Mouse (Mus musculus) E14TG2a.4 (cell line): Measurements from ENCODE around the gene Wdr43.
A peak's percentile ranks its signal among the peaks of the same experiment; 100 is the strongest.

ENCODE experiments used
- H3K27me3 ChIP-seq: 2 replicates; pipeline ENCODE4 v1.6.1; 2014; ENCODE audit warnings: low read length, control low read depth; ENCODE audit not compliant: insufficient read depth
- H3K36me3 ChIP-seq: 2 replicates; pipeline ENCODE4 v1.6.1; 2014; ENCODE audit warnings: low read length, control low read depth; ENCODE audit not compliant: insufficient read depth
- H3K4me1 ChIP-seq: replicated peaks from 2 replicates; pipeline ENCODE4 v1.6.1; 2014; ENCODE audit warnings: low read depth, low read length, control low read depth
- H3K4me3 ChIP-seq: replicated peaks from 2 replicates; pipeline ENCODE4 v1.5.1; 2014; ENCODE audit warnings: mild to moderate bottlenecking, low read length
- H3K9me3 ChIP-seq: 2 replicates; pipeline ENCODE4 v1.6.1; 2014; ENCODE audit warnings: low read length, control low read depth
- CTCF ChIP-seq: conservative IDR thresholded peaks from 2 replicates; pipeline ENCODE4 v1.5.1; 2014; ENCODE audit warnings: low read length
- NANOG ChIP-seq: IDR thresholded peaks from 2 replicates; pipeline ENCODE4 v1.6.1; 2014; ENCODE audit warnings: borderline replicate concordance, low read length, mixed read lengths
- POU5F1 ChIP-seq: IDR thresholded peaks from 2 replicates; pipeline ENCODE4 v1.6.1; 2014; ENCODE audit warnings: low read length, borderline replicate concordance

Gene Wdr43

GRCm38 (mm10) chr17:71687436-71687835 is 71.7 kb downstream of the Wdr43 start:
- Histone ChIP-seq H3K27me3 (peaks cover 25% of the 10 kb centered on the region), H3K9me3 (peaks cover 7% of the 10 kb centered on the region), H3K36me3 (no peaks in the 10 kb centered on the region), H3K4me3 (no peak overlapping the region), H3K4me1 (no peaks in the 10 kb centered on the region)
- TF ChIP-seq CTCF: peak; percentile 13; the same call in 1 of the 2 replicates
- TF ChIP-seq NANOG: no peak

GRCm38 (mm10) chr17:71689903-71690302 is 74.2 kb downstream of the Wdr43 start:
- Histone ChIP-seq H3K36me3 (no peaks in the 10 kb centered on the region), H3K9me3 (no peaks in the 10 kb centered on the region), H3K4me3 (no peak overlapping the region), H3K4me1 (peaks cover 7% of the 10 kb centered on the region; the same call in 1 of the 2 replicates), H3K27me3 (peaks cover 31% of the 10 kb centered on the region)
- TF ChIP-seq POU5F1 (no peak), CTCF (no peak), NANOG (no peak)

GRCm38 (mm10) chr17:71691361-71691875 is 75.7 kb downstream of the Wdr43 start:
- TF ChIP-seq NANOG (no peak), POU5F1 (no peak), CTCF (no peak)
- Histone ChIP-seq H3K4me1 (peaks cover 7% of the 10 kb centered on the region; the same call in 1 of the 2 replicates), H3K9me3 (no peaks in the 10 kb centered on the region)

GRCm38 (mm10) chr17:71693313-71693712 is 77.6 kb downstream of the Wdr43 start:
- Histone ChIP-seq H3K9me3 (no peaks in the 10 kb centered on the region), H3K4me3 (no peak overlapping the region), H3K36me3 (no peaks in the 10 kb centered on the region), H3K4me1 (peaks cover 7% of the 10 kb centered on the region; the same call in 1 of the 2 replicates), H3K27me3 (peaks cover 54% of the 10 kb centered on the region)
- TF ChIP-seq POU5F1 (no peak), CTCF (no peak), NANOG (no peak)

More at GRCm38 (mm10) chr17:71691361-71691875, 75.7 kb downstream of the Wdr43 start:
- H3K27me3 ChIP-seq: peaks cover 46% of the 10 kb centered on the region
- no peaks in the 10 kb centered on the region for H3K36me3 ChIP-seq
- H3K4me3 ChIP-seq: no peak overlapping the region

- Histone ChIP-seq H3K4me1 (peaks cover 7% of the 10 kb centered on the region; the same call in 1 of the 2 replicates), H3K36me3 (no peaks in the 10 kb centered on the region), H3K9me3 (no peaks in the 10 kb centered on the region), H3K4me3 (no peak overlapping the region), H3K27me3 (peaks cover 54% of the 10 kb centered on the region)
- TF ChIP-seq POU5F1 (no peak), CTCF (peak; percentile 88), NANOG (no peak)
Observed at GRCm38 (mm10) chr17:71693780-71694179, 78.1 kb downstream of the Wdr43 start.

- Histone ChIP-seq H3K9me3 (no peaks in the 10 kb centered on the region), H3K4me1 (peaks cover 7% of the 10 kb centered on the region; the same call in 1 of the 2 replicates), H3K4me3 (no peak overlapping the region), H3K27me3 (peaks cover 44% of the 10 kb centered on the region), H3K36me3 (no peaks in the 10 kb centered on the region)
- no peak for TF ChIP-seq POU5F1
- TF ChIP-seq NANOG: no peak
- no peak for TF ChIP-seq CTCF
Observed at GRCm38 (mm10) chr17:71695151-71695550, 79.5 kb downstream of the Wdr43 start.

- Histone ChIP-seq H3K4me1 (peaks cover 7% of the 10 kb centered on the region; the same call in 1 of the 2 replicates), H3K9me3 (no peaks in the 10 kb centered on the region), H3K27me3 (peaks cover 44% of the 10 kb centered on the region), H3K36me3 (no peaks in the 10 kb centered on the region), H3K4me3 (no peak overlapping the region)
- TF ChIP-seq POU5F1 (no peak), CTCF (no peak), NANOG (no peak)
Observed at GRCm38 (mm10) chr17:71695716-71696315, 80.1 kb downstream of the Wdr43 start.

- no peaks in the 10 kb centered on the region for H3K36me3 ChIP-seq
- H3K4me3 ChIP-seq: no peak overlapping the region
- no peaks in the 10 kb centered on the region for H3K9me3 ChIP-seq
- H3K27me3 ChIP-seq: peaks cover 48% of the 10 kb centered on the region
- TF ChIP-seq NANOG (no peak), CTCF (no peak), POU5F1 (no peak)
- H3K4me1 ChIP-seq: peaks cover 7% of the 10 kb centered on the region; the same call in 1 of the 2 replicates
Observed at GRCm38 (mm10) chr17:71696396-71696795, 80.7 kb downstream of the Wdr43 start.
